Mouse (Mus musculus) forebrain, embryonic 14.5 days (tissue): ENCODE measurements around the gene 1500009C09Rik. TPM values are rescaled to one million over a fixed set of nuclear protein-coding genes. Genes with fewer than 3 reads are reported as not detected.

Experiments
- ATAC-seq: fragments of 200-750 bp; cut with Nextera tagmentation; 2 replicates; pipeline ENCODE4 v1.8.0; 2017; ENCODE audit warnings: mild to moderate bottlenecking, moderate library complexity
- DNase-seq: peaks from one replicate; pipeline ENCODE4 v3.0.0-alpha.2; 2015; ENCODE audit warnings: low spot score
- H3K27ac ChIP-seq: fragments of 300-500 bp; sonication (generic); 2 replicates; pipeline ENCODE4 v1.5.1; 2014; ENCODE audit warnings: low read depth, mild to moderate bottlenecking, control low read depth, low read length, moderate library complexity
- H3K27me3 ChIP-seq: fragments of 300-500 bp; sonication (generic); replicated peaks from 2 replicates; pipeline ENCODE4 v1.6.1; 2014; ENCODE audit warnings: low read length, control low read depth, mixed read lengths; ENCODE audit not compliant: control insufficient read depth, insufficient read depth
- H3K36me3 ChIP-seq: fragments of 300-500 bp; sonication (generic); 2 replicates; pipeline ENCODE4 v1.6.1; 2014; ENCODE audit warnings: low read length, control low read depth; ENCODE audit not compliant: control insufficient read depth, insufficient read depth
- H3K4me1 ChIP-seq: fragments of 300-500 bp; sonication (generic); 2 replicates; pipeline ENCODE4 v1.6.1; 2014; ENCODE audit warnings: antibody characterized with exemption, low read length, control low read depth; ENCODE audit not compliant: control insufficient read depth, insufficient read depth
- H3K4me2 ChIP-seq: fragments of 300-500 bp; sonication (generic); 2 replicates; pipeline ENCODE4 v1.6.1; 2014; ENCODE audit warnings: mild to moderate bottlenecking, control low read depth, low read length
- H3K4me3 ChIP-seq: fragments of 300-500 bp; sonication (generic); 2 replicates; pipeline ENCODE4 v1.5.1; 2014; ENCODE audit warnings: low read depth, low read length, control low read depth
- H3K9ac ChIP-seq: fragments of 300-500 bp; sonication (generic); 2 replicates; pipeline ENCODE4 v1.6.1; 2014; ENCODE audit warnings: mild to moderate bottlenecking, low read length, control low read depth, moderate library complexity
- H3K9me3 ChIP-seq: fragments of 300-500 bp; sonication (generic); replicated peaks from 2 replicates; pipeline ENCODE4 v1.6.1; 2016; ENCODE audit warnings: low read length, control low read depth, mixed read lengths; ENCODE audit not compliant: control insufficient read depth
- WGBS: fragments of 180-500 bp; shearing (Covaris S2); extraction: QIAGEN DNeasy Blood & Tissue Kit; methylation state at CpG from one replicate; pipeline ENCODE4 v1.1.7; 2014; 5-methylcytosine and 5-hydroxymethylcytosine counted together
- polyA plus RNA-seq: library from polyadenylated mRNA; unstranded; fragments of >200 nt; fragmentation: Nextera tagmentation; extraction: Ambion mirVana; gene quantifications from 2 replicates; pipeline ENCODE4 v1.2.1, GENCODE M21; 2014

1500009C09Rik gene
- polyA plus RNA-seq, 1 experiment from 2014 or later, result 13.2 TPM

DNA sequence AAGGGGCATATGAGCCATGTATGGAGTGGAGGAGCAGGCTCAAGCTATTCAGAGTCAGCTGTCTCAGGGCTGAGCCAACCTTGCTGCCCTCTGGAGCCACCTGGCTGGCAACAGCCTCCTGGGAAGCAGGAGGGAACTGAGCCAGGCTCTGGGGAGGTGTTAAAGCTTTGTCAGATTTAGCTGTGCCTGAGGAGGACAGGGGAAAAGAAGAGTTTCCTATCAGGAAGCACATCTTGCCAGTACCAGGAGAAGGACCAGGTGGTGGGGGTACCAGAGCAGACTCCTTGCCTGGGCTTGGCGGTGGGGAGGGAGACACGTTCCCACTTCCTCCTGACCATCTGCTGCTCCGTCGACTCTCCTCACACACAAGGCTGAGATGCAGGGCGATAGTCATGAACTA lies 25.4 kb downstream of the 1500009C09Rik start:
- no peak for ATAC-seq
- Histone ChIP-seq H3K27me3 (no peaks in the 10 kb centered on the region; the same call in 1 of the 2 replicates), H3K27ac (peak overlapping the region; percentile 64; the same call in 1 of the 2 replicates), H3K9ac (peak overlapping the region; percentile 98), H3K36me3 (peaks cover 40% of the 10 kb centered on the region), H3K9me3 (no peaks in the 10 kb centered on the region), H3K4me3 (peak overlapping the region; percentile 85; the same call in 1 of the 2 replicates), H3K4me1 (peaks cover 30% of the 10 kb centered on the region), H3K4me2 (peak overlapping the region; percentile 86)
- 76% methylated on average over 5 of the region's 5 CpGs for WGBS
- peak; percentile 55 for DNase-seq

DNA sequence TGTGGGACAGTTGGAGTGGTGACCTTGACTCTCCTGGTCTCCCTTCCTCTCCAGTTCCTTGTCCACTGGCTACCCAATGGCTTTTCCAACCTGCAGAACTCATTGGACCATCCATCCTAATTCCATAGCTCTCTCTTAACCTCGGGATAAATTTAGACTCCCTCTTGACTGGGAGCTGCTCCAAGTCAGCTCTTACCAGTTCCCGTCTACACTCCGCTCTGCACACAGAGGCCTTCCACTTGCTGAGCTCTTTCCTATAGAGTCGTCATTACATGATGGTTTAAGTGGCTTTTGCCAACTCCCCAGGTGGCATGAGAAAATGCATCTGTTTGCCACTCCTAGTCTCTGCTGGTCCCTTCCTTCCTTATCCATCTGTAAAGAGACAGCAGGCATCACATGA lies 28.4 kb downstream of the 1500009C09Rik start:
- peaks cover 71% of the 10 kb centered on the region for H3K36me3 ChIP-seq
- peaks cover 22% of the 10 kb centered on the region for H3K4me1 ChIP-seq
- no peak overlapping the region for H3K27ac ChIP-seq
- H3K4me3 ChIP-seq, result no peak overlapping the region
- ATAC-seq (no peak), DNase-seq (no peak)
- H3K4me2 ChIP-seq, result no peak overlapping the region
- no peaks in the 10 kb centered on the region for H3K9me3 ChIP-seq
- no peaks in the 10 kb centered on the region for H3K27me3 ChIP-seq
- 72% methylated on average over 4 of the region's 4 CpGs for WGBS
- no peak overlapping the region for H3K9ac ChIP-seq

- DNase-seq, result no peak
- Histone ChIP-seq H3K9me3 (no peaks in the 10 kb centered on the region), H3K4me2 (no peak overlapping the region), H3K4me1 (no peaks in the 10 kb centered on the region), H3K27ac (no peak overlapping the region), H3K4me3 (no peak overlapping the region), H3K27me3 (no peaks in the 10 kb centered on the region), H3K36me3 (peaks cover 97% of the 10 kb centered on the region), H3K9ac (no peak overlapping the region)
- no peak for ATAC-seq
- 76% methylated on average over 12 of the region's 12 CpGs for WGBS
Measured at GRCm38 (mm10) chr15:82286157-82286556, 34.0 kb downstream of the 1500009C09Rik start.

DNA sequence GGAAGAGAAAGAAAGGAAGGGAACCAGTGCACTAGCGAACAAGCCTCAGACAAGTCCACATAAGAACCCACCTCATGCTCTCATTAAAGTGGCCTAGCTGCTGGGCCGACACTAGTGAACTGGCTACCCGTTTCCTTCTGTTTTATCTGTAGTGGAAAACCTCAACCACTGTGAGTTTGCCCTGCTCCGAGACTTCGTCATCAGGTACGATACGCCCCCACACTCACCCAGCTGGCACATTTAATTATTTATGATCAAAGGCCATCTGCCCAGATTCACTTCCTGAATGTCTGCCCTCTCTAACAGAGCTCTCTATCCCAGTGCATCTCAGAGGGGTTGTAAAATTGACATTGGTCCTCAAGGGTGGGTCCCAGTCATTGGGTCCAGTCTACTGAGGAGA lies 38.1 kb downstream of the 1500009C09Rik start:
- H3K36me3 ChIP-seq, result peaks cover 73% of the 10 kb centered on the region

DNA sequence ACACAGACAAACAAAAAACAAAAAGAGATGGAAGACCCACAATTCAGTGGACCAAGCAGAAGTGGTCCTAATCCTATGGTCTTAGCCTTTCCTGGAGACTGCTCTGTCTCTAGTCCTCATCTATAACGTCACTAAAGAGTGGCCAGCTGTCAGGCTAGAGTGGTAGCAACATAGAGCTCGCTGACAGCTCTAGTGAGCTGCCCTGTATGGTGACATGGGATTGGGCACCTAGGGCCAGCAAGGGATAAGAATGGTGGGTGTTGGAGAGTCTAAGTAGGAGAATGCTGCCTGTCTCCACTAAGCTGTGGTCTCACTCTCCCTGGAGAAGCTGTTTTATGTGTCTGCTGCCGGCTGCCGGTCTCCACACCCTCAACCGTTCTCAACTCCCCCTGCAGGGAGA lies 40.7 kb downstream of the 1500009C09Rik start:
- 31% methylated on average over 5 of the region's 5 CpGs for WGBS
- no peak for DNase-seq
- H3K36me3 ChIP-seq, result peaks cover 47% of the 10 kb centered on the region
- H3K27me3 ChIP-seq, result no peaks in the 10 kb centered on the region
- ATAC-seq, result peak; percentile 27; the same call in 1 of the 2 replicates
- peaks cover 7% of the 10 kb centered on the region; the same call in 1 of the 2 replicates for H3K4me1 ChIP-seq
- H3K4me3 ChIP-seq, result no peak overlapping the region
- peak overlapping the region; percentile 40; the same call in 1 of the 2 replicates for H3K27ac ChIP-seq
- H3K9ac ChIP-seq, result no peak overlapping the region
- H3K4me2 ChIP-seq, result peak overlapping the region; percentile 9; the same call in 1 of the 2 replicates
- H3K9me3 ChIP-seq, result no peaks in the 10 kb centered on the region

More for the DNA sequence above, 38.1 kb downstream of the 1500009C09Rik start:
- ATAC-seq, result no peak
- Histone ChIP-seq H3K4me3 (no peak overlapping the region), H3K9me3 (no peaks in the 10 kb centered on the region), H3K4me2 (no peak overlapping the region), H3K4me1 (peaks cover 7% of the 10 kb centered on the region; the same call in 1 of the 2 replicates), H3K27me3 (no peaks in the 10 kb centered on the region), H3K27ac (no peak overlapping the region), H3K9ac (no peak overlapping the region)
- DNase-seq, result no peak
- 91% methylated on average over 7 of the region's 7 CpGs for WGBS

DNA sequence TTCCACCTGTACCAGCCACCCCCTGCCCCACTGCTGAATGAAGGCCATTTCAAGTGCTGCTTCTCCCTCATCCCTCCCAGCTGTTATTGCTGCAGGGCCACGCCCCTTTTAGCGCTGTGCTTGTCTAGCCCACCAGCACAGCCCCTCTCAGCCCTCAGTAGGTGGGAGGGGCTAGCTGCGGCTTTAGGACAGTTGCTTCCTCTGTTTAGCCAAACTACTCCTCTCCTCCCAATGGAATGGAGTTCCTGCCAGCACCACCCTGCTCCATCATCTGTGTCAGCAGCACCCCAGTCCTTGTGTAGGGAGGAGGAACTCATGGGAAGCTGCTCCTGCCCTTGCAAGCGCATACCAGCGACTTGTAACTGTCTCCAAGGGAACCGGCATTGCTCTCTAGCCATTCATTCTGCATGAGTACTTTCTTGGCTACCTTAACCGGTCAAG lies 41.1 kb downstream of the 1500009C09Rik start:
- DNase-seq, result peak; percentile 70
- Histone ChIP-seq H3K4me2 (peak overlapping the region; percentile 9; the same call in 1 of the 2 replicates), H3K4me1 (peaks cover 7% of the 10 kb centered on the region; the same call in 1 of the 2 replicates), H3K9me3 (no peaks in the 10 kb centered on the region), H3K36me3 (peaks cover 43% of the 10 kb centered on the region), H3K27me3 (no peaks in the 10 kb centered on the region), H3K27ac (peak overlapping the region; percentile 40), H3K4me3 (no peak overlapping the region), H3K9ac (no peak overlapping the region)
- 11% methylated on average over 7 of the region's 7 CpGs for WGBS
- ATAC-seq, result peak; percentile 76

GRCm38 (mm10) chr15:82294059-82294458 lies 41.9 kb downstream of the 1500009C09Rik start:
- Histone ChIP-seq H3K36me3 (peaks cover 35% of the 10 kb centered on the region), H3K9me3 (no peaks in the 10 kb centered on the region), H3K27ac (peak overlapping the region; percentile 4; the same call in 1 of the 2 replicates), H3K4me3 (no peak overlapping the region), H3K27me3 (no peaks in the 10 kb centered on the region), H3K4me2 (no peak overlapping the region), H3K9ac (no peak overlapping the region), H3K4me1 (peaks cover 7% of the 10 kb centered on the region; the same call in 1 of the 2 replicates)
- peak; percentile 61 for ATAC-seq
- DNase-seq, result peak; percentile 74
- 38% methylated on average over 8 of the region's 8 CpGs for WGBS

GRCm38 (mm10) chr15:82298764-82299561 lies 46.8 kb downstream of the 1500009C09Rik start, which contains the start of gene Wbp2nl:
Gene Wbp2nl (plus strand): TSS chr15:82298954.
- DNase-seq (no peak), ATAC-seq (no peak)
- Histone ChIP-seq H3K27ac (no peak within 1 kb of the TSS), H3K36me3 (no peaks in the 10 kb centered on the region), H3K4me1 (no peaks in the 10 kb centered on the region), H3K4me3 (no peak within 1 kb of the TSS), H3K4me2 (no peak within 1 kb of the TSS), H3K9ac (no peak within 1 kb of the TSS), H3K9me3 (no peaks in the 10 kb centered on the region), H3K27me3 (no peaks in the 10 kb centered on the region)
- WGBS, result 68% methylated on average over 39 of the region's 39 CpGs

GRCm38 (mm10) chr15:82307107-82307506 lies 54.9 kb downstream of the 1500009C09Rik start:
- no peak for ATAC-seq
- H3K27me3 ChIP-seq, result no peaks in the 10 kb centered on the region
- no peak overlapping the region for H3K9ac ChIP-seq
- no peaks in the 10 kb centered on the region for H3K36me3 ChIP-seq
- no peak for DNase-seq
- H3K27ac ChIP-seq, result no peak overlapping the region
- H3K4me3 ChIP-seq, result no peak overlapping the region
- no peak overlapping the region for H3K4me2 ChIP-seq
- no peaks in the 10 kb centered on the region for H3K4me1 ChIP-seq
- no peaks in the 10 kb centered on the region for H3K9me3 ChIP-seq
- 76% methylated on average over 3 of the region's 3 CpGs for WGBS
